Comparison of ENCODE assay signal across 7 mouse cellular contexts in the genomic region with DNA sequence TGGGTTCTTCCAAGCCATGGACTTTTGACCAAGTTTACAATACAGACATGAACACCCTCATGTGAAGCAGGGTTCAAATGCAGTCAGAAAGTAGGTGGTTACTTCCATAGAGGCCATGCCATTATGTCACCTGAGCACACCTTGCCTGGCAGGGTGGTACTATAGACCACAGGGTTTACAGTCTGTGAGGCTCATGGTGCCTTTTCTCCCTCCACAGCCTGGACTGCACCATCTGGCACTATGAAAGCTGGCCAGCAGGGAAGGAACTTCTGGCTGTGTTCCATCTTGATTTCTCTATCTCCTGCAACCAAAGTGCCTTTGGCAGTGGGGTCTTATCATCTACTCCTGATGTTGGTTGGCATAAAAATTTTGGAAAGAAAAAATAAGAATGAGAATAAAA.
DNase-seq lines count a peak whose midpoint lies in the region; ATAC-seq and TF ChIP-seq lines count a peak whose summit lies in the region.
"Not testable (repeated sequence)": the region's sequence is repeated elsewhere in the genome, so short reads cannot be mapped to it uniquely, and the experiment has no call there.

No protein-coding gene starts in this region.

- not testable (repeated sequence) for H3K27ac ChIP-seq in cerebellum, adult 2 months (ENCODE audit: insufficient read depth, low read length)

- H3K4me1 ChIP-seq in cerebellum, adult 2 months (ENCODE audit: control insufficient read depth, insufficient read depth, low read length): not testable (repeated sequence)

- DNase-seq in cerebellum, adult 11-12 months: peak; percentile 85
- DNase-seq in cerebellum, adult 2 months: peak; percentile 76 to 86
- peak; percentile 88 for DNase-seq in cerebellum, adult 9-10 months
- DNase-seq in cerebellum, postnatal 10 days: peak; percentile 70 to 74
- peak; percentile 74 to 76 for DNase-seq in cerebellum, postnatal 25 days

- H3K4me3 ChIP-seq in cerebellum, adult 2 months (replicated peaks; ENCODE audit: insufficient read depth, low read depth, low read length): not testable (repeated sequence)

- TF ChIP-seq CTCF in cerebellum, adult 2 months (IDR thresholded peaks at IDR 0.05; ENCODE audit: borderline replicate concordance, insufficient read depth, low read depth, low read length): not testable (repeated sequence)

- not testable (repeated sequence) for H3K27me3 ChIP-seq in cerebellum, adult 2 months (ENCODE audit: control insufficient read depth, insufficient read depth, low read length)

- not testable (repeated sequence) for TF ChIP-seq POLR2A in cerebellum, adult 2 months (IDR thresholded peaks at IDR 0.05; ENCODE audit: borderline replicate concordance, insufficient read depth, low read length)

- peak; percentile 91 for ATAC-seq in cerebellum, adult (ENCODE audit: insufficient number of reproducible peaks, low FRiP score, low TSS enrichment)
- 0 out of 2 replicates have a peak, but pooled peaks have one; percentile 31 for ATAC-seq in frontal cortex, adult (ENCODE audit: low TSS enrichment)
